ENCODE assay signal across 20 mouse cellular contexts in genomic region chr11:35198537-35199088, GRCm38 (mm10).
"Had no signal": no experiment of that assay in that cellular context is flagged by ENCODE, and none has a peak within 500 bp of the region (broad histone marks: within the 10 kb centered on the region; RNA-seq: fewer than 3 reads in every experiment).

No protein-coding gene starts in this region.

- H3K27ac ChIP-seq: kidney, postnatal 0 days; left cerebral cortex, adult 2 months; limb, embryonic 12.5 days; limb, embryonic 15.5 days; liver, embryonic 14.5 days; stomach, postnatal 0 days had no signal

- H3K9me3 ChIP-seq: limb, embryonic 12.5 days; limb, embryonic 15.5 days had no signal

- DNase-seq: kidney, postnatal 36 days; layer of hippocampus, postnatal 36 days; left cerebral cortex, postnatal 4 days; liver, postnatal 0 days; lung, embryonic 14.5 days; lung, postnatal 10 days; lung, postnatal 4 days; midbrain, embryonic 14.5 days; right cerebral cortex, adult 18-20 months; right cerebral cortex, postnatal 14 days; right cerebral cortex, postnatal 4 days; thymus, adult 2 months; thymus, postnatal 14 days; thymus, postnatal 4 days had no signal

- H3K36me3 ChIP-seq: limb, embryonic 12.5 days; limb, embryonic 15.5 days had no signal

- H3K27me3 ChIP-seq: limb, embryonic 12.5 days; limb, embryonic 15.5 days had no signal

- H3K4me3 ChIP-seq: left cerebral cortex, adult 2 months; limb, embryonic 12.5 days; limb, embryonic 15.5 days had no signal
